Mouse (Mus musculus) lung, embryonic 16.5 days (tissue): ENCODE measurements around the gene Hnrnpr. TPM values are rescaled to one million over a fixed set of nuclear protein-coding genes. Genes with fewer than 3 reads are reported as not detected.
A peak's percentile ranks its signal among the peaks of the same experiment; 100 is the strongest.

Experiments
- ATAC-seq: fragments of 200-750 bp; cut with Nextera tagmentation; 2 replicates; pipeline ENCODE4 v1.8.0; 2017; ENCODE audit warnings: low read depth, mild to moderate bottlenecking, moderate library complexity
- H3K27ac ChIP-seq: fragments of 300-500 bp; sonication (generic); 2 replicates; pipeline ENCODE4 v1.5.1; 2014; ENCODE audit warnings: mild to moderate bottlenecking, control low read depth, low read length
- H3K27me3 ChIP-seq: fragments of 300-500 bp; sonication (generic); 2 replicates; pipeline ENCODE4 v1.6.1; 2014; ENCODE audit warnings: low read depth, low read length, mixed read lengths; ENCODE audit not compliant: control insufficient read depth, insufficient read depth
- H3K36me3 ChIP-seq: fragments of 300-500 bp; sonication (generic); 2 replicates; pipeline ENCODE4 v1.6.1; 2014; ENCODE audit warnings: low read length; ENCODE audit not compliant: control insufficient read depth, insufficient read depth
- H3K4me1 ChIP-seq: fragments of 300-500 bp; sonication (generic); replicated peaks from 2 replicates; pipeline ENCODE4 v1.6.1; 2014; ENCODE audit warnings: low read length, mixed read lengths; ENCODE audit not compliant: control insufficient read depth, insufficient read depth
- H3K4me2 ChIP-seq: fragments of 300-500 bp; sonication (generic); 2 replicates; pipeline ENCODE4 v1.6.1; 2014; ENCODE audit warnings: low read depth, low read length, control low read depth
- H3K4me3 ChIP-seq: fragments of 300-500 bp; sonication (generic); 2 replicates; pipeline ENCODE4 v1.5.1; 2014; ENCODE audit warnings: mild to moderate bottlenecking, low read length, control low read depth
- H3K9ac ChIP-seq: fragments of 300-500 bp; sonication (generic); 2 replicates; pipeline ENCODE4 v1.6.1; 2014; ENCODE audit warnings: low read length, control low read depth
- H3K9me3 ChIP-seq: fragments of 300-500 bp; sonication (generic); 2 replicates; pipeline ENCODE4 v1.6.1; 2016; ENCODE audit warnings: low read length; ENCODE audit not compliant: control insufficient read depth
- whole genome bisulfite sequencing: fragments of 180-500 bp; shearing (Covaris S2); extraction: QIAGEN DNeasy Blood & Tissue Kit; methylation state at CpG from one replicate; pipeline ENCODE4 v1.1.7; 2014; 5-methylcytosine and 5-hydroxymethylcytosine counted together
- polyA plus RNA-seq: library from polyadenylated mRNA; unstranded; fragments of >200 nt; fragmentation: Nextera tagmentation; extraction: Ambion mirVana; gene quantifications from 2 replicates; pipeline ENCODE4 v1.2.1, GENCODE M21; 2015

Hnrnpr gene
- polyA plus RNA-seq, 1 experiment from 2014 or later, result 158 TPM

GRCm38 (mm10) chr4:136320016-136320415 lies 9.3 kb downstream of the Hnrnpr start:
- 82% methylated on average over 4 of the region's 4 CpGs for WGBS
- H3K36me3 ChIP-seq, result peaks cover 37% of the 10 kb centered on the region
- H3K27me3 ChIP-seq, result no peaks in the 10 kb centered on the region
- no peak overlapping the region for H3K4me3 ChIP-seq
- H3K4me1 ChIP-seq, result peaks cover 7% of the 10 kb centered on the region
- H3K9me3 ChIP-seq, result no peaks in the 10 kb centered on the region
- ATAC-seq, result no peak
- H3K9ac ChIP-seq, result no peak overlapping the region
- H3K4me2 ChIP-seq, result no peak overlapping the region
- no peak overlapping the region for H3K27ac ChIP-seq

- Histone ChIP-seq H3K4me1 (peaks cover 6% of the 10 kb centered on the region; the same call in 1 of the 2 replicates), H3K4me3 (no peak overlapping the region), H3K27ac (no peak overlapping the region), H3K4me2 (no peak overlapping the region), H3K9me3 (no peaks in the 10 kb centered on the region), H3K27me3 (no peaks in the 10 kb centered on the region), H3K36me3 (peaks cover 27% of the 10 kb centered on the region), H3K9ac (no peak overlapping the region)
- ATAC-seq, result peak; percentile 17; the same call in 1 of the 2 replicates
- 53% methylated on average over 2 of the region's 2 CpGs for WGBS
These were observed 13.5 kb downstream of the Hnrnpr start for GRCm38 (mm10) chr4:136324226-136324625.

GRCm38 (mm10) chr4:136327238-136327637 lies 16.5 kb downstream of the Hnrnpr start:
- H3K4me3 ChIP-seq, result no peak overlapping the region
- H3K27me3 ChIP-seq, result no peaks in the 10 kb centered on the region
- H3K36me3 ChIP-seq, result peaks cover 23% of the 10 kb centered on the region
- peaks cover 6% of the 10 kb centered on the region; the same call in 1 of the 2 replicates for H3K4me1 ChIP-seq
- H3K27ac ChIP-seq, result no peak overlapping the region
- WGBS, result 66% methylated on average over 5 of the region's 5 CpGs
- H3K4me2 ChIP-seq, result no peak overlapping the region
- H3K9ac ChIP-seq, result no peak overlapping the region
- ATAC-seq, result no peak
- no peaks in the 10 kb centered on the region for H3K9me3 ChIP-seq

- no peak for ATAC-seq
- Histone ChIP-seq H3K9ac (no peak overlapping the region), H3K36me3 (peaks cover 31% of the 10 kb centered on the region), H3K4me1 (peaks cover 6% of the 10 kb centered on the region; the same call in 1 of the 2 replicates), H3K9me3 (no peaks in the 10 kb centered on the region), H3K27me3 (no peaks in the 10 kb centered on the region), H3K27ac (no peak overlapping the region), H3K4me3 (no peak overlapping the region), H3K4me2 (no peak overlapping the region)
These were observed 17.4 kb downstream of the Hnrnpr start for GRCm38 (mm10) chr4:136328115-136328514.

- Histone ChIP-seq H3K4me1 (no peaks in the 10 kb centered on the region), H3K9ac (no peak overlapping the region), H3K36me3 (peaks cover 41% of the 10 kb centered on the region), H3K4me2 (no peak overlapping the region), H3K4me3 (no peak overlapping the region), H3K9me3 (no peaks in the 10 kb centered on the region), H3K27ac (no peak overlapping the region), H3K27me3 (no peaks in the 10 kb centered on the region)
- 93% methylated on average over 3 of the region's 3 CpGs for WGBS
- no peak for ATAC-seq
These were observed 21.0 kb downstream of the Hnrnpr start for GRCm38 (mm10) chr4:136331709-136332108.

GRCm38 (mm10) chr4:136333191-136333590 lies 22.4 kb downstream of the Hnrnpr start:
- Histone ChIP-seq H3K4me3 (no peak overlapping the region), H3K9me3 (no peaks in the 10 kb centered on the region), H3K4me2 (no peak overlapping the region), H3K4me1 (no peaks in the 10 kb centered on the region), H3K27me3 (no peaks in the 10 kb centered on the region), H3K27ac (no peak overlapping the region), H3K9ac (no peak overlapping the region), H3K36me3 (peaks cover 42% of the 10 kb centered on the region)
- ATAC-seq, result no peak
- WGBS, result 84% methylated on average over 3 of the region's 3 CpGs

GRCm38 (mm10) chr4:136335065-136335464 lies 24.3 kb downstream of the Hnrnpr start:
- Histone ChIP-seq H3K4me3 (no peak overlapping the region), H3K9ac (no peak overlapping the region), H3K4me2 (no peak overlapping the region), H3K27ac (no peak overlapping the region), H3K9me3 (no peaks in the 10 kb centered on the region), H3K4me1 (no peaks in the 10 kb centered on the region), H3K36me3 (peaks cover 46% of the 10 kb centered on the region), H3K27me3 (no peaks in the 10 kb centered on the region)
- ATAC-seq, result no peak
- 67% methylated on average over 2 of the region's 2 CpGs for WGBS

- H3K4me2 ChIP-seq, result no peak overlapping the region
- H3K4me3 ChIP-seq, result no peak overlapping the region
- no peaks in the 10 kb centered on the region for H3K9me3 ChIP-seq
- no peaks in the 10 kb centered on the region for H3K27me3 ChIP-seq
- no peak for ATAC-seq
- WGBS, result 60% methylated on average over 4 of the region's 4 CpGs
- no peak overlapping the region for H3K9ac ChIP-seq
- H3K36me3 ChIP-seq, result peaks cover 37% of the 10 kb centered on the region
- no peak overlapping the region for H3K27ac ChIP-seq
- no peaks in the 10 kb centered on the region for H3K4me1 ChIP-seq
These were observed 26.4 kb downstream of the Hnrnpr start for GRCm38 (mm10) chr4:136337129-136337528.

GRCm38 (mm10) chr4:136349616-136350015 lies 38.9 kb downstream of the Hnrnpr start:
- Histone ChIP-seq H3K9me3 (no peaks in the 10 kb centered on the region), H3K4me1 (no peaks in the 10 kb centered on the region), H3K27me3 (no peaks in the 10 kb centered on the region), H3K27ac (no peak overlapping the region), H3K4me3 (no peak overlapping the region), H3K9ac (no peak overlapping the region), H3K4me2 (no peak overlapping the region), H3K36me3 (peaks cover 36% of the 10 kb centered on the region)
- ATAC-seq, result no peak
- 59% methylated on average over 6 of the region's 6 CpGs for WGBS

- no peak overlapping the region for H3K4me2 ChIP-seq
- peaks cover 41% of the 10 kb centered on the region for H3K36me3 ChIP-seq
- no peak overlapping the region for H3K4me3 ChIP-seq
- no peaks in the 10 kb centered on the region for H3K27me3 ChIP-seq
- no peak overlapping the region for H3K9ac ChIP-seq
- H3K4me1 ChIP-seq, result no peaks in the 10 kb centered on the region
- no peaks in the 10 kb centered on the region for H3K9me3 ChIP-seq
- no peak for ATAC-seq
- 56% methylated on average over 6 of the region's 6 CpGs for WGBS
- no peak overlapping the region for H3K27ac ChIP-seq
These were observed 46.3 kb downstream of the Hnrnpr start for GRCm38 (mm10) chr4:136357026-136357425.
